Mouse (Mus musculus) spleen, adult 2 months (tissue): ENCODE data around the gene Kalrn.

Experiments
- CTCF ChIP-seq: fragments of 200-500 bp; IDR thresholded peaks from 2 replicates; pipeline ENCODE4 v1.5.1; 2011; ENCODE audit warnings: mild to moderate bottlenecking, inconsistent platforms; ENCODE audit not compliant: insufficient read depth, insufficient read length, insufficient replicate concordance; ENCODE audit errors: extremely low read depth
- POLR2A ChIP-seq: fragments of 200-500 bp; IDR thresholded peaks from 2 replicates; pipeline ENCODE4 v1.6.1; 2011; ENCODE audit warnings: low read depth, low read length, inconsistent platforms

DNA sequence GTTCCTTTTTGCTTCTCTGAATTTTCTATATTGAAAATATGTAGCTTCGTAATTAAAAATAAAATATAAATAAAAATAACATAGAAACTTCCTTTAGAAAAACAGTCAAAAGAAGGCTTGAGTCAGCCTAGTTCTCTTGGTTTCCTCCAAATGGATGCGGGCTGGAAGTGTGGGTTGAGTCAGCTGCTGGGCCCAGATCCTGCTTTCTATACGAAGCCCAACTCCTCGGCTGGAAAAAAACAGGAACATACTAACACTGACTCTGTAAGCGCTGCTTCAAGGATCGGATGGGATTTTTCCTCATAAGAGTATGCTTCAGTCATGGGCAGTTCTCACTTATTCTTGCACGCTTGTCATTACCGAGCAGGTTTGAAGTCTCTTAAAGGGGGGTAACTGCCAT is 291.3 kb downstream of the Kalrn start:
- TF ChIP-seq CTCF = no peak
- TF ChIP-seq POLR2A = no peak
